Mouse (Mus musculus): Measurements from ENCODE around the gene Ap5s1. TPM values are rescaled to one million over a fixed set of nuclear protein-coding genes. Genes with fewer than 3 reads are reported as not detected.
A peak's percentile ranks its signal among the peaks of the same experiment; 100 is the strongest.

The Ap5s1 gene
- total and polyA plus RNA-seq, 3 experiments = 33.1 to 71.4 (median 41.7) TPM

GRCm38 (mm10) chr2:131242180-131242579 lies 35.3 kb downstream of the Ap5s1 start:
- no peak overlapping the region for H3K27ac ChIP-seq
- no peaks in the 10 kb centered on the region; the same call in 1 of the 2 replicates for H3K36me3 ChIP-seq (ENCODE audit: control insufficient read depth, insufficient read depth, low read length)
- H3K9ac ChIP-seq (ENCODE audit: low read depth, low read length) = no peak overlapping the region
- H3K79me2 ChIP-seq (replicated peaks; ENCODE audit: control insufficient read depth, insufficient read depth, low read length) = no peaks in the 10 kb centered on the region
- H3K4me1 ChIP-seq (ENCODE audit: control insufficient read depth, insufficient read depth, low read length) = no peaks in the 10 kb centered on the region
- H3K4me3 ChIP-seq = no peak overlapping the region
- intact Hi-C loops (cut with DNase I) = no loop called here
- no peaks in the 10 kb centered on the region for H3K27me3 ChIP-seq (ENCODE audit: control insufficient read depth, insufficient read depth, low read length)
- TF ChIP-seq CTCF (IDR thresholded peaks at IDR 0.05) = no peak
- TF ChIP-seq POLR2A (IDR thresholded peaks at IDR 0.05; ENCODE audit: insufficient read depth, low read depth, low read length) = no peak
- TF ChIP-seq EP300 (IDR thresholded peaks at IDR 0.05; ENCODE audit: insufficient read depth, low read depth, low read length) = no peak
- DNase-seq = no peak

- intact Hi-C loops (cut with DNase I) = no loop called here
- H3K27me3 ChIP-seq (ENCODE audit: control insufficient read depth, insufficient read depth, low read length) = no peaks in the 10 kb centered on the region
- no peaks in the 10 kb centered on the region for H3K4me1 ChIP-seq (ENCODE audit: control insufficient read depth, insufficient read depth, low read length)
- H3K4me3 ChIP-seq = no peak overlapping the region
- no peak overlapping the region for H3K9ac ChIP-seq (ENCODE audit: low read depth, low read length)
- no peak for DNase-seq
- WGBS = 33% methylated on average over 7 of the region's 7 CpGs
- no peak overlapping the region for H3K27ac ChIP-seq
- TF ChIP-seq EP300 (IDR thresholded peaks at IDR 0.05; ENCODE audit: insufficient read depth, low read depth, low read length) (no peak), POLR2A (IDR thresholded peaks at IDR 0.05; ENCODE audit: insufficient read depth, low read depth, low read length) (no peak), CTCF (IDR thresholded peaks at IDR 0.05) (no peak)
- H3K79me2 ChIP-seq (replicated peaks; ENCODE audit: control insufficient read depth, insufficient read depth, low read length) = no peaks in the 10 kb centered on the region
- H3K36me3 ChIP-seq (ENCODE audit: control insufficient read depth, insufficient read depth, low read length) = no peaks in the 10 kb centered on the region; the same call in 1 of the 2 replicates
Measured at GRCm38 (mm10) chr2:131242929-131243328, 36.1 kb downstream of the Ap5s1 start.

GRCm38 (mm10) chr2:131253681-131254328 lies 46.9 kb downstream of the Ap5s1 start:
- Histone ChIP-seq H3K4me1 (ENCODE audit: control insufficient read depth, insufficient read depth, low read length) (peaks cover 5% of the 10 kb centered on the region), H3K36me3 (ENCODE audit: control insufficient read depth, insufficient read depth, low read length) (0 out of 2 replicates have a peak, but pooled peaks cover 4% of the 10 kb centered on the region), H3K79me2 (replicated peaks; ENCODE audit: control insufficient read depth, insufficient read depth, low read length) (no peaks in the 10 kb centered on the region), H3K4me3 (no peak overlapping the region), H3K27me3 (ENCODE audit: control insufficient read depth, insufficient read depth, low read length) (no peaks in the 10 kb centered on the region), H3K27ac (peak overlapping the region; percentile 72), H3K9ac (ENCODE audit: low read depth, low read length) (peak overlapping the region; percentile 12; the same call in 1 of the 2 replicates)
- 4% methylated on average over 7 of the region's 7 CpGs for WGBS
- TF ChIP-seq EP300 (IDR thresholded peaks at IDR 0.05; ENCODE audit: insufficient read depth, low read depth, low read length) (peak; percentile 78), POLR2A (IDR thresholded peaks at IDR 0.05; ENCODE audit: insufficient read depth, low read depth, low read length) (no peak), CTCF (IDR thresholded peaks at IDR 0.05) (peak; percentile 88)
- intact Hi-C loops (cut with DNase I) = loop anchor here (1.0 to 5.0 kb wide), 5 partner anchors 44 to 292 kb away; partner anchors contain the start of genes 1700037H04Rik and Cenpb
- peak; percentile 76 to 77 for DNase-seq

GRCm38 (mm10) chr2:131254329-131254713 lies 47.4 kb downstream of the Ap5s1 start:
- H3K36me3 ChIP-seq (ENCODE audit: control insufficient read depth, insufficient read depth, low read length) = 0 out of 2 replicates have a peak, but pooled peaks cover 4% of the 10 kb centered on the region
- no peak for TF ChIP-seq POLR2A (IDR thresholded peaks at IDR 0.05; ENCODE audit: insufficient read depth, low read depth, low read length)
- no peak for TF ChIP-seq EP300 (IDR thresholded peaks at IDR 0.05; ENCODE audit: insufficient read depth, low read depth, low read length)
- TF ChIP-seq CTCF (IDR thresholded peaks at IDR 0.05) = no peak; the same call in 1 of the 2 replicates
- H3K79me2 ChIP-seq (replicated peaks; ENCODE audit: control insufficient read depth, insufficient read depth, low read length) = no peaks in the 10 kb centered on the region
- DNase-seq = peak in 1 of 2 experiments; percentile 21
- no peak overlapping the region for H3K4me3 ChIP-seq
- intact Hi-C loops (cut with DNase I) = loop anchor here (1.0 to 5.0 kb wide), 4 partner anchors 44 to 292 kb away; partner anchors contain the start of gene 1700037H04Rik
- 0 out of 2 replicates have a peak overlapping the region, but pooled peaks have one; percentile 2 for H3K9ac ChIP-seq (ENCODE audit: low read depth, low read length)
- WGBS = 21% methylated on average over 2 of the region's 2 CpGs
- H3K4me1 ChIP-seq (ENCODE audit: control insufficient read depth, insufficient read depth, low read length) = peaks cover 5% of the 10 kb centered on the region
- peak overlapping the region; percentile 72 for H3K27ac ChIP-seq
- no peaks in the 10 kb centered on the region for H3K27me3 ChIP-seq (ENCODE audit: control insufficient read depth, insufficient read depth, low read length)

- intact Hi-C loops (cut with DNase I) = no loop called here
- TF ChIP-seq EP300 (IDR thresholded peaks at IDR 0.05; ENCODE audit: insufficient read depth, low read depth, low read length) (no peak), CTCF (IDR thresholded peaks at IDR 0.05) (no peak), POLR2A (IDR thresholded peaks at IDR 0.05; ENCODE audit: insufficient read depth, low read depth, low read length) (no peak)
Measured at GRCm38 (mm10) chr2:131255738-131256137, 48.9 kb downstream of the Ap5s1 start.

GRCm38 (mm10) chr2:131258693-131259092 lies 51.8 kb downstream of the Ap5s1 start:
- TF ChIP-seq CTCF (IDR thresholded peaks at IDR 0.05) = no peak
- TF ChIP-seq EP300 (IDR thresholded peaks at IDR 0.05; ENCODE audit: insufficient read depth, low read depth, low read length) = no peak
- TF ChIP-seq POLR2A (IDR thresholded peaks at IDR 0.05; ENCODE audit: insufficient read depth, low read depth, low read length) = no peak
- Histone ChIP-seq H3K27ac (no peak overlapping the region), H3K4me3 (no peak overlapping the region), H3K4me1 (ENCODE audit: control insufficient read depth, insufficient read depth, low read length) (peaks cover 4% of the 10 kb centered on the region), H3K36me3 (ENCODE audit: control insufficient read depth, insufficient read depth, low read length) (peaks cover 1% of the 10 kb centered on the region; the same call in 1 of the 2 replicates), H3K79me2 (replicated peaks; ENCODE audit: control insufficient read depth, insufficient read depth, low read length) (0 out of 2 replicates have a peak, but pooled peaks cover 1% of the 10 kb centered on the region), H3K27me3 (ENCODE audit: control insufficient read depth, insufficient read depth, low read length) (no peaks in the 10 kb centered on the region), H3K9ac (ENCODE audit: low read depth, low read length) (no peak overlapping the region)
- 80% methylated on average over 8 of the region's 8 CpGs for WGBS
- no peak for DNase-seq
- intact Hi-C loops (cut with DNase I) = no loop called here

More at GRCm38 (mm10) chr2:131255738-131256137, 48.9 kb downstream of the Ap5s1 start:
- Histone ChIP-seq H3K9ac (ENCODE audit: low read depth, low read length) (no peak overlapping the region), H3K79me2 (replicated peaks; ENCODE audit: control insufficient read depth, insufficient read depth, low read length) (no peaks in the 10 kb centered on the region), H3K27me3 (ENCODE audit: control insufficient read depth, insufficient read depth, low read length) (no peaks in the 10 kb centered on the region), H3K27ac (no peak overlapping the region), H3K4me1 (ENCODE audit: control insufficient read depth, insufficient read depth, low read length) (peaks cover 5% of the 10 kb centered on the region), H3K4me3 (no peak overlapping the region), H3K36me3 (ENCODE audit: control insufficient read depth, insufficient read depth, low read length) (0 out of 2 replicates have a peak, but pooled peaks cover 4% of the 10 kb centered on the region)
- no peak for DNase-seq
- 80% methylated on average over 3 of the region's 3 CpGs for WGBS

Data from heart, adult 2 months (tissue).